Mouse (Mus musculus): ENCODE measurements around the gene Pja2. TPM values are rescaled to one million over a fixed set of nuclear protein-coding genes. Genes with fewer than 3 reads are reported as not detected.
A peak's percentile ranks its signal among the peaks of the same experiment; 100 is the strongest.
"Not testable (repeated sequence)": the region's sequence is repeated elsewhere in the genome, so short reads cannot be mapped to it uniquely, and the experiment has no call there.

The Pja2 gene
- polyA plus RNA-seq, 1 experiment from 2014 or later = 58.9 TPM

GRCm38 (mm10) chr17:64275188-64275587, 56.5 kb downstream of the Pja2 start:
- DNase-seq (ENCODE audit: low spot score) = no peak
- Histone ChIP-seq H3K36me3 (peaks cover 21% of the 10 kb centered on the region), H3K27ac (replicated peaks) (peak overlapping the region; percentile 23; the same call in 1 of the 2 replicates), H3K4me3 (no peak overlapping the region), H3K27me3 (ENCODE audit: low read depth, poor library complexity, severe bottlenecking) (no peaks in the 10 kb centered on the region), H3K9me3 (replicated peaks) (no peaks in the 10 kb centered on the region), H3K4me1 (no peaks in the 10 kb centered on the region)
- 91% methylated on average over 4 of the region's 4 CpGs for WGBS

DNA sequence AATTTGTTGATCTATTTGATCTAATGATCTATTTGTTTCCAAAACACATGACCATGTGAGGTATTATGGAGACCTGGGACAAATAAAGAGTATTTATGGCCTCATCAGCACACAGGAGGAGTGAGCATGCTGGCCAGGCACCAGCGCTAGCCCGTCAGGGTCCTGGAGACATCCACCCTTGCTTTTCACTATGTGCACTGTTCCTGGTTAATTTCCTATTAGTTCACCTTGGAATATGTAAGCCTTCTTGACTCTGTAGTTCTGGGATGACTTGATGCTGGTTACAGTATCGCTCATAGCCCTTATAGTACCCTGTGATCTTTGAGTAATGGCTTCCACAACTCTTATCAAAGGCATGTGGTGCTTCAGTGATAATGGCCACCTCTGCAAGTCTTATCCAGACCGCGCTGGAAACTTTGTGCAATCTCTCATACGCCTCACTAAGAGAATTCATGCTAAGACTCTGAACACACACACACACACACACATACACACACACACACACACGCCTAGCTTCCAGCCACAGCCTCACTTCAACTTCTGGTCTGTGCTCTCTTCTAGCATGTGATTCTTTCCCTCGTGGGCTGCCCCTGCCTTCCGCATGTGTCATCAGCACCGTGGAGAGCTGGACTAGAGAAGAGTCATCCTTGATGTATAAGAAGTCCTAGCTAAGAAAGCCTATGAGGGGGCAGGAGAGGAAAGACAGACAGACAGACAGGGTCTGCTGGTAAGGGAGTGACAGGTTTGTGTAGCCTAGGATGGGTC, 57.2 kb downstream of the Pja2 start:
- Histone ChIP-seq H3K4me1 (no peaks in the 10 kb centered on the region), H3K27me3 (ENCODE audit: low read depth, poor library complexity, severe bottlenecking) (no peaks in the 10 kb centered on the region), H3K36me3 (peaks cover 14% of the 10 kb centered on the region), H3K9me3 (replicated peaks) (no peaks in the 10 kb centered on the region), H3K27ac (replicated peaks) (no peak overlapping the region), H3K4me3 (no peak overlapping the region)
- DNase-seq (ENCODE audit: low spot score) = no peak
- WGBS = 94% methylated on average over 10 of the region's 10 CpGs

DNA sequence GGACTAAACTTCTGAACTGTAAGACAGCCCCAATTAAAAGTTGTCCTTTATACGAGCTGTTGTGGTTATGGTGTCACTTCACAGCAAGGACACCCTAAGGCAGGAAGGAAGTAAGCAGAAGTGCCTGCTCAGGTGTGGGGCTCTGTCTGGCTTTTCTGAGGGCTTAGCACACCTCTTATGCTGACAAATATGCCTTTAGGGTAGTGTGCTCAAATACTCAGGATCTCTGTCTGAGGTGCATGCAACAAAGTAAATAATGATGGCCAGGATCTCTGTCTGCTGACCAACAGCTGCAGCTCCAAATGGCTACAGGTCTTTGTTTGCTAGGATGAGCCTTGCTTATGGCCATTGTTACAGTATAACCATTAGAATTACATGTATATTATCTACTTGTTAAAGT, 71.1 kb downstream of the Pja2 start:
- Histone ChIP-seq H3K27ac (replicated peaks) (no peak overlapping the region), H3K27me3 (ENCODE audit: low read depth, poor library complexity, severe bottlenecking) (no peaks in the 10 kb centered on the region), H3K4me1 (no peaks in the 10 kb centered on the region), H3K4me3 (no peak overlapping the region), H3K36me3 (no peaks in the 10 kb centered on the region), H3K9me3 (replicated peaks) (0 out of 2 replicates have a peak, but pooled peaks cover 4% of the 10 kb centered on the region)
- 81% methylated on average over 1 of the region's 1 CpGs for WGBS
- DNase-seq (ENCODE audit: low spot score) = no peak

DNA sequence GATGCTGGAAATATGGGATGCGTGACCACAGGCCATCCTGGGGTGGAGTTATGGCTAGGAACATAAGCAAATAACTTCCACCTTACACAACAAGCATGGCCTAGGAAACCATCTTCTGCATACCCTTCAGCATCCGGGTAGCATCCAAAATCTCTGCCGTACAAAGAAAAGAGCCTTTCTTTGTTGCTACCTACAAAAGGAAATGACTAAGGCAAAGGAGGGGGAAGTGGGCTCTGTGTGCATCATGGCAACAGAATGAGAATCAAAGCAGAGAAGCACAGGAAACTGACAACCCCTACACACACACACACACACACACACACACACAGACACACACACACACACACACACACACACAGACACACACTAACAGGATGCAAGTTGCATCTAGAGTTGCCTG, 83.5 kb downstream of the Pja2 start:
- Histone ChIP-seq H3K4me3 (no peak overlapping the region), H3K4me1 (no peaks in the 10 kb centered on the region), H3K36me3 (no peaks in the 10 kb centered on the region), H3K27ac (replicated peaks) (no peak overlapping the region), H3K27me3 (ENCODE audit: low read depth, poor library complexity, severe bottlenecking) (no peaks in the 10 kb centered on the region), H3K9me3 (replicated peaks) (no peaks in the 10 kb centered on the region)
- DNase-seq (ENCODE audit: low spot score) = no peak
- WGBS = 70% methylated on average over 3 of the region's 3 CpGs

GRCm38 (mm10) chr17:64242898-64243297, 88.8 kb downstream of the Pja2 start:
- Histone ChIP-seq H3K27me3 (ENCODE audit: low read depth, poor library complexity, severe bottlenecking) (no peaks in the 10 kb centered on the region), H3K36me3 (no peaks in the 10 kb centered on the region), H3K27ac (replicated peaks) (no peak overlapping the region), H3K4me3 (no peak overlapping the region), H3K4me1 (no peaks in the 10 kb centered on the region), H3K9me3 (replicated peaks) (no peaks in the 10 kb centered on the region)
- DNase-seq (ENCODE audit: low spot score) = no peak
- 79% methylated on average over 12 of the region's 12 CpGs for WGBS

DNA sequence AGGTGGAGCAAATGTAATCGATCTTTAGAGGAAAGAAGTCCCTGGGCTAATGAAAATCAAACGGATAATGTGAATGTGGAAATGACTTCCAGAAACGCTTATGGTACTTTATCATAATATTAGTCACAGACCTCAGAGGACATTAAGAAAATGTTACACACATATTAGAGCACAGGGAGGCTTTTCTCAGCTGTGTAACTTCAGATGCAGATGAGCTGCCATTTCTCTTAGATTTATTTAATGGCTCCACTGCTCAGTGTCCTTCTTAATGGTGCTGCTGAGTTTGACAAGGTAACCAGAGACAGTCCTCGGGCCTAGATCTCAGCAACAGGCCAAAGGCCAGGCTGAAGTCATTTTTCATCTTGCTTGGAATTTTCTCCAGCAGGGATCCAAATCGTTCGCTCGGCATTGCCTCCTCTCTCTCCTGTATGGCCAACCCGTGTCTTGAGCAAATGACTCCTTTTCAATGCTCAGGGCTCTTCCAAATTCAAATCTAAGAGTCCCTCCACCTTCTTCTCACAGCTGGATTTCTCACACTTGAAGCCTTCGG, 89.3 kb downstream of the Pja2 start:
- no peak overlapping the region for H3K27ac ChIP-seq (replicated peaks)
- no peaks in the 10 kb centered on the region for H3K36me3 ChIP-seq
- no peaks in the 10 kb centered on the region for H3K4me1 ChIP-seq
- H3K27me3 ChIP-seq (ENCODE audit: low read depth, poor library complexity, severe bottlenecking) = no peaks in the 10 kb centered on the region
- no peaks in the 10 kb centered on the region for H3K9me3 ChIP-seq (replicated peaks)
- DNase-seq (ENCODE audit: low spot score) = no peak
- WGBS = 82% methylated on average over 9 of the region's 9 CpGs
- no peak overlapping the region for H3K4me3 ChIP-seq

- no peaks in the 10 kb centered on the region for H3K36me3 ChIP-seq
- no peak overlapping the region for H3K27ac ChIP-seq (replicated peaks)
- 86% methylated on average over 11 of the region's 11 CpGs for WGBS
- no peaks in the 10 kb centered on the region for H3K27me3 ChIP-seq (ENCODE audit: low read depth, poor library complexity, severe bottlenecking)
- no peaks in the 10 kb centered on the region for H3K9me3 ChIP-seq (replicated peaks)
- no peaks in the 10 kb centered on the region for H3K4me1 ChIP-seq
- H3K4me3 ChIP-seq = no peak overlapping the region
- DNase-seq (ENCODE audit: low spot score) = no peak
Measured at GRCm38 (mm10) chr17:64241544-64242292, 90.0 kb downstream of the Pja2 start.

GRCm38 (mm10) chr17:64232134-64232533, 99.6 kb downstream of the Pja2 start:
- Histone ChIP-seq H3K36me3 (no peaks in the 10 kb centered on the region), H3K4me3 (no peak overlapping the region), H3K4me1 (no peaks in the 10 kb centered on the region), H3K9me3 (replicated peaks) (no peaks in the 10 kb centered on the region), H3K27me3 (ENCODE audit: low read depth, poor library complexity, severe bottlenecking) (no peaks in the 10 kb centered on the region), H3K27ac (replicated peaks) (no peak overlapping the region)
- 83% methylated on average over 4 of the region's 4 CpGs for WGBS
- no peak for DNase-seq (ENCODE audit: low spot score)

- not testable (repeated sequence) for H3K27me3 ChIP-seq (ENCODE audit: low read depth, poor library complexity, severe bottlenecking); H3K9me3 ChIP-seq (replicated peaks); H3K27ac ChIP-seq (replicated peaks); H3K4me1 ChIP-seq; DNase-seq (ENCODE audit: low spot score); H3K36me3 ChIP-seq; H3K4me3 ChIP-seq
- WGBS = 95% methylated on average over 4 of the region's 4 CpGs
Measured at GRCm38 (mm10) chr17:64231637-64232036, 100.1 kb downstream of the Pja2 start.

GRCm38 (mm10) chr17:64231172-64231571, 100.5 kb downstream of the Pja2 start:
- no peaks in the 10 kb centered on the region for H3K36me3 ChIP-seq
- no peak overlapping the region for H3K27ac ChIP-seq (replicated peaks)
- DNase-seq (ENCODE audit: low spot score) = no peak
- no peaks in the 10 kb centered on the region for H3K27me3 ChIP-seq (ENCODE audit: low read depth, poor library complexity, severe bottlenecking)
- no peaks in the 10 kb centered on the region for H3K9me3 ChIP-seq (replicated peaks)
- no peak overlapping the region for H3K4me3 ChIP-seq
- H3K4me1 ChIP-seq = no peaks in the 10 kb centered on the region
- 79% methylated on average over 8 of the region's 8 CpGs for WGBS

Small RNA genes lying within 50 kb of the gene (microRNA-seq; reads per million reads assigned to microRNA genes)
- gene Gm24194 = not detected
